Mouse (Mus musculus) urinary bladder, postnatal 36 days (tissue): ENCODE data around the gene Tff3.

Source experiments
- DNase-seq, 2 experiments: peaks; one replicate each; pipeline ENCODE4 v3.0.0; 2022; ENCODE audit warnings: low spot score in 2 of 2, mixed read lengths in 1 of 2

Gene Tff3

GRCm38 (mm10) chr17:31129452-31129851, at the start of gene Tff3:
Tff3 (minus strand) TSS chr17:31129646.
- DNase-seq, result no peak

DNA sequence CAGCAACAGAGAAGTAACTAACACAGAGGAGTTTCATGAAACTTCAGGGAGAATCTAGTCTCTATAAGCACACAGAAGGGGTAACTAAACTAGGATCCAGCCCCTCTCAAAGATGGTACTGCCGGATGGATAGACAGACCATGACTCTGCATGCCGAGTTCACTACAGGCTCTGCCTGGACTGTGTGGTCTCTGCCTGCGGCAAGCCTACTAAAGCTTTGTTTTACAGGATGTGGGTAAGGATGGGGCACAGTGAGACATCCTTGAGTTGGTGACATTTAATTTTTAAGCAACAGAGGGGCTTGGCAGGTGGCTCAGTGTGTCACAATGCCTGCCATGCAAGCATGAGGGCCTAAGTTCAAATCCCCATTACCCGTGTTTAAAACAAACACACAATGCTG, 46.9 kb upstream of the Tff3 start:
- no peak for DNase-seq

DNA sequence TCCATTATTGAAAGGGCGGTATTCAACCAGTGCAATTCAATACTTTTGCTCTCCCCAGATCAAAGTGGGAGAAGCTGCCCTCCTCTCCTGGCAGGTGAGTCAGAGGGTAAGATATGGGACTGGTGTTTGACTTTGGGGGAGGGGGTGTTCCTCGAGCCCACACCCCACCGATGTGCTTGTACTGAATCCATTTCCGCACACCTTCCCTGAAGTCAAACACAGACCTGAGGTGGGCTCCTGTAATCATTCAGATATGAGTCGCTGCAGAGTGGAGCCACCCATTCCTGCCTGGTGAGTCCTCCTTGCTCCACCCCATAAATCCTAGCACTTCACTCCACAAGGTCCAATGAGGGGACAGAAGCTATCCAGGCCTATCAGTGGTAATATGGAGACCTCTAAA, 40.4 kb upstream of the Tff3 start:
- DNase-seq, result no peak

DNA sequence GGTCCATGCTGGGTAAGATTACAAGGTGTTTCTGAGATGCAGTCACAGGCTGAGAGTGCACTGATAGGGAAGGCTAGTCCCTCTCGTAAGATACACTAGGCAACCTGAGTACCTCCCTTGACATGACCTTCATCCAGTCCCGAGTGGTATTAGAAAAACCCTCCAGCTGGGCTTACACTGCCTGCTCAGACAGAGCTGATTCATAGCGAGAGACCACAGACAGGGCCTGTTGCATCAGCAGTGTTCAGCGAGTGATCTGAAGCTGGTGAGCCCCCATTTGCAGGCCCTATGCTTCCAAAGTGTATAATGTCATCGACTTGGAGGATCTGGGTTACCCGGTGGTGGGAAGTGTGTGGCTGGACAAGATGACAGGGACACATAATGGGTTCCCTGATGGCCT, 35.7 kb upstream of the Tff3 start, which contains the start of gene Tff1:
Gene Tff1 (minus strand): TSS at position 151 of the 400 bp plus-strand sequence.
- DNase-seq, result no peak

- no peak for DNase-seq
Measured at GRCm38 (mm10) chr17:31163821-31164220, 34.4 kb upstream of the Tff3 start.

GRCm38 (mm10) chr17:31162607-31163006, 33.2 kb upstream of the Tff3 start:
- no peak for DNase-seq

GRCm38 (mm10) chr17:31160291-31160690, 30.8 kb upstream of the Tff3 start:
- no peak for DNase-seq

DNA sequence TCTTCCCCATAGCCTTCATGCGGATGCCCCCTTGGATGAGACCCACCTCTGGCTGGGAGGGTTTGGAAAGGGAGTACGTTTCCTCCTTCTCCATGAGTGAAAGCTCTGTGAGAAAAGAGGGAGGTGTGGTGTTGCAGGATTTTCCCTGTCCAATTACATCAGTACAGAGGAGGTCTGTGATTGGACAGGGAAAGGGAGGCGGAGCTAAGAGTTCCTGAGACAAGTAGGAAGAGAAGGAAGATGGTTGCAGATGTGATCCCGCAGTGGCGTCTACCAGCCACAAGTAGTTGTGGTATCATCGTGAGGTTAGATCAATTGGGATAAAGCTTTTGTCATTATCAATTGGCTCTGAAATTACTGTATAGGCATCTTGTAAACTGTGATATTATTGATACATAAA, 28.5 kb upstream of the Tff3 start:
- DNase-seq, result no peak

DNA sequence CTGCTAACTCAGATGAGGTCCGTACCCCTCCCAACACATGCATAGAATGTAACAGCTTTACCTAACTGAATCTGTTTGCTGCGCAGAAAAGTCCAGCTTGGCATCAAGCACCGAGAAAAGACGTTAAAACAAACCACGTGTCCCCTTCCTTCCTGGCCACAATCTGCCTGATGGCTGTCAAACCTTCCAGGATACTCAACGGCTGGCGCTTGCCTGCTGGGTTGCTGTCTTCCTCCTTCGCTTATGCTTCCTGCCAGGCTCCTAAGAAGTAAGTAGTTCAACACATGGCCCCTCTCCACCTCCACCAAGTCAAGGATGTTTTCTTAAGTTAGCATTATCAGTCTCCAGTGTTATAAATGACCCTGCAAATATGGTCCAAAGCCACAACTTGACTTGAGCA, 24.3 kb upstream of the Tff3 start:
- no peak for DNase-seq

DNA sequence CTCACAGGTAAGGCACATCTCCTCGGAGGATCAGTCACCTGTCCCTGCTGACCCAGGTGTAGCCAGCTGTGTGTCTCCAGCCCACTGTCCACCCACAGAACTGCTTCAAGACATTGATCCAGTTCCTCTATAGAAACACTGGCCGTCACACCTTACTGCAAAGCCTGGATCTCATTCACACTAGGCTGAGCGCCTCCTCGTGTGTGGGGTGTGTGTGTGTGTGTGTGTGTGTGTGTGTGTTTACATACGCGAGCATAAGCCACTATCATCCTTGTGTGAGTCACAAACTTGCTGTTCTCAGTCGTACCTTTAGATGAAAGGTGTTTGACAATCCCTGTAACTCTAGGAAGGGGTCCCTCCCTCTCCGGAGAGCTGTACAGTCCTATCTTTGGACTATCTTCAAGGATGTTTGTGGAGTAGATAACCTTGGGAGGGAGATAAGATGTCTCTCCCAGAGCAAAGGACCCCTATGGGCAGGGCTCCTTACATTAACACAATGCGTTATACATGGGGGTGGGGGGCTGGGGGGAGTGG, 23.6 kb upstream of the Tff3 start:
- no peak for DNase-seq

GRCm38 (mm10) chr17:31152512-31152911, 23.1 kb upstream of the Tff3 start:
- DNase-seq, result no peak

- no peak for DNase-seq
Measured at GRCm38 (mm10) chr17:31145998-31146397, 16.6 kb upstream of the Tff3 start.

GRCm38 (mm10) chr17:31144040-31145037, 14.9 kb upstream of the Tff3 start, which contains the start of gene Tff2:
Tff2 (minus strand) TSS chr17:31144282.
- DNase-seq, result no peak

GRCm38 (mm10) chr17:31142116-31142515, 12.7 kb upstream of the Tff3 start:
- DNase-seq, result no peak

DNA sequence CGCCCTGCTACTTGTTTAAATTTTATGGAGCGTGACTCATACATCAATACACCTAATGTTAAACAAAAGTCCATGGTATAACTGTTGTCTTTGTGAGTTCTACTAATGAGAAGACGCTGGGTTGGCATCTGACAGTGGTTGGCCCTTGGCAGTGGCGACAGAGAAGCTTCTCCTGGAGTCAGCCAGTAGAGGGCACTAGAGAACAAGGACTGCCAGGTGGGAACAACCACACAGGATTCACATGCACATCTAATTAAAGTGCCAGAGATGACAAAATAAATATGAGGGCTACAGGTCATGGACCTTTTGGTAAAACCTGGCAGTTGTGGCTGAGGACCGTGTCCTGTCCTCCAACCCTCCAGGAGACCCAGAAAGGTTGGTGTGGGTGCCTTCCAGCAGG, 9.0 kb upstream of the Tff3 start:
- peak; percentile 49 to 53 for DNase-seq

- no peak for DNase-seq
Measured at GRCm38 (mm10) chr17:31136821-31137220, 7.4 kb upstream of the Tff3 start.

DNA sequence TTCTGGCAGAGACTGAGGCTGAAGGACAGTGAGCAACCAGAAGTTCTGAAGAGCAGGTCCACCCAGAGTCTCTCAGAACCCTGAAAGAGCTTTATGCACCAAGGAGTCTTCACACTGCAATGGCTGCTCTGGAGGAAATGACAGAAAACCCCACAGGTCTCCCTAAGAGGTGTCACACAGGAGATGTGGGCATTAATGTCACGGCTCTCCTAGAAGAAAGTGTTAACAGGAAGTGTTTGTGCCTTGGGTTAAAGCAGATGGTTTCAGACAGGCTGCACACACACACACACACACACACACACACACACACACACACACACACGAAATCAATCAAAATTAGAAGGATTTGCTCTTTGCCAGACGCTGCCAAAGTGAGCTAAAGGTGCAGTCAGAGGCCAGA, 6.8 kb upstream of the Tff3 start:
- no peak for DNase-seq

DNA sequence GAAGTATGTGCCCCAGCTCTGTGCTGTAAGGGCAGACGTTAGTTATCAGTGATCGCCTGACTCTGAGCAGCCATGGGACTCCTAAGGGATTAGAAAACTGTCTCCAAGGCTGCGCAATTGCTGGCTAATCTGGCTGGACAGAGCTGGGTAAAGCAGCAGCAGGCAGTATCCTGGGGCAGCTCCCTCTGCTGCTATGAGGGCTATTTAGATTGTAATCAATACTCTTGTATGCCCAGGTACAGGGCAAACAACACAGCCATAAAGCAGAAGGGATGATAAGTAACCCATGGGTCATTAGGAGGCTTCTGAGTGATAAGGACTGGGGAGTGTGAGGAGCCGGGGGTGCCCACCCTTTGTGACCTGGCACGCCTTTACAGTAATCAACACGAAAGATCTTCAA, 5.5 kb upstream of the Tff3 start:
- no peak for DNase-seq

DNA sequence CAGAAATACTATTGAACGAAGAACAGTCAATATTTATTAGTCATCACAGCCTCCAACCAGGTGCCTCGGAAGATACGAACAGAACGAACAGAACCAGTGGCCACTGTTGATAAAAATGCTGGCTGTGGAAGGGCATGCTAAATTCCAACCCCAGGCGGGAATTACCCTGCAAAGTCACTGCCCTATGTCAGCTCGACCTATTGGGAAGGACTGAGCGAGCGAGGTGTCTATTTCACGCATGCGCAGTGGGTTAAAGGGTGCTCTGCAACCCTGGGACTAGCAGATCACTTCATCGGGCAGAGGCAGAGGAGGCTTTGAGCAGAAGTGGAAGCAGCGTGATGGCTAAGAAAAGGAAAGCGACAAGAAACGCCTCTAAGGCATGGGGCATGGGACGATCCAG, 4.3 kb upstream of the Tff3 start:
- no peak for DNase-seq

GRCm38 (mm10) chr17:31131269-31131821, 1.9 kb upstream of the Tff3 start:
- DNase-seq, result no peak

GRCm38 (mm10) chr17:31128708-31129318, 633 bp downstream of the Tff3 start:
- no peak for DNase-seq

DNA sequence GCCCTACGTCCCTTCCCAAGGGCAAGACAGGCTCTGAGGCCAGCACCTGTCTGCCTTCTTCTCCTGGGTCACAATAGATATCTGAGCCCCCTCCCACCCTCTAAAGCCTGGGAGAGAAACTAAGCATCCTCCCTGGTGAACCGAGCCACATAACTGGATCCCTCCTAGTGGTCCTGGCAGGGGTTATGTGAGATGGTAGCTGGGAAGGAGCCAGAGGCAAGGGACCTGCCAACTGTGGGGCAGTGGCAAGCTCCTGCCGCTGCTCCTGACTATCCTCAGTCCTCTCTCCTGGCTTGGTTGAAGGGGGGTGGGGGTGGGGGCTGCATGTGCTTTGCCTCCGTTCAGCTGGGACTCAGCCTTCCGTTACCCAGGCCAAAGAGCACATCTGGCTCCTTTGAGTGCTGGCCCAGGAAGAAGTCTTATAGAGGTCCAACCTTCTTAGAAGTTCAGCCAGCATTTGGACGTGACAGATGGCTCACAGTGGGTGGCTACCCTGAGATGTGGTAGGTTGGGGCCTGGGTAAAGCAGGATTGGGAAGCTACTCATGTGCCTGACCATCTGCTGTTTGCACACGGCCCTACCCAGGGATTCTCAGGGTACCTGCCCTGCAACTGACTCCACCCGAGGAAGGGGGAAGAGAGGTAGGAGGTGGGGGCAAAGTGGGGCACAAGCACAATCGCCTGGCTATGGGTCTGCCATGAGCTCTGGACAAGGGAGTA, 3.7 kb downstream of the Tff3 start:
- no peak for DNase-seq
